Mouse (Mus musculus) C3H10T1/2 (cell line): ENCODE data around the gene Col9a1. TPM values are rescaled to one million over a fixed set of nuclear protein-coding genes. Genes with fewer than 3 reads are reported as not detected.

Experiments
- polyA plus RNA-seq, 2 experiments: library from polyadenylated mRNA; unstranded; fragments of >200 nt; fragmentation: generic; extraction: Trizol; gene quantifications; one replicate each; pipeline ENCODE4 v1.2.1; 2012; ENCODE audit warnings: missing spikeins in 2 of 2

The Col9a1 gene
- polyA plus RNA-seq, result under 1 TPM in 1 of 2 experiments, not detected in 1; 0.01 TPM

GRCm38 (mm10) chr1:24177224-24177851, at the start of gene Col9a1:
Col9a1 (plus strand) TSS chr1:24177610.

Other genes with a start within 250 kb of the Col9a1 start
- 10 to 100 TPM in 1 of 2 experiments, 1 to 10 TPM in 1; 4.5 to 51.4 TPM for gene Sdhaf4, start 172.0 kb upstream of the Col9a1 start, polyA plus RNA-seq
- gene Fam135a, start 77.3 kb upstream of the Col9a1 start, polyA plus RNA-seq, result 1 to 10 TPM in 1 of 2 experiments, under 1 TPM in 1; 0.16 to 2.1 TPM